Mouse (Mus musculus) kidney, embryonic 14.5 days (tissue): ENCODE measurements around the gene Camta1. TPM values are rescaled to one million over a fixed set of nuclear protein-coding genes. Genes with fewer than 3 reads are reported as not detected.
"Not testable (repeated sequence)": the region's sequence is repeated elsewhere in the genome, so short reads cannot be mapped to it uniquely, and the experiment has no call there.

ENCODE experiments used
- ATAC-seq: fragments of 200-750 bp; cut with Nextera tagmentation; 2 replicates; pipeline ENCODE4 v1.8.0; 2017; ENCODE audit warnings: moderate number of reproducible peaks, mild to moderate bottlenecking, moderate TSS enrichment, moderate library complexity; ENCODE audit not compliant: low FRiP score, low TSS enrichment
- H3K27ac ChIP-seq: fragments of 300-500 bp; sonication (generic); 2 replicates; pipeline ENCODE4 v1.5.1; 2014; ENCODE audit warnings: low read depth, mild to moderate bottlenecking, low read length, moderate library complexity, mixed read lengths
- H3K27me3 ChIP-seq: fragments of 300-500 bp; sonication (generic); 2 replicates; pipeline ENCODE4 v1.6.1; 2014; ENCODE audit warnings: mild to moderate bottlenecking, low read length; ENCODE audit not compliant: control insufficient read depth, insufficient read depth
- H3K36me3 ChIP-seq: fragments of 300-500 bp; sonication (generic); 2 replicates; pipeline ENCODE4 v1.6.1; 2014; ENCODE audit warnings: low read length, mixed read lengths; ENCODE audit not compliant: control insufficient read depth, insufficient read depth
- H3K4me1 ChIP-seq: fragments of 300-500 bp; sonication (generic); 2 replicates; pipeline ENCODE4 v1.6.1; 2014; ENCODE audit warnings: low read length, mixed read lengths; ENCODE audit not compliant: control insufficient read depth, insufficient read depth
- H3K4me2 ChIP-seq: fragments of 300-500 bp; sonication (generic); replicated peaks from 2 replicates; pipeline ENCODE4 v1.6.1; 2014; ENCODE audit warnings: low read depth, mild to moderate bottlenecking, low read length
- H3K4me3 ChIP-seq: fragments of 300-500 bp; sonication (generic); 2 replicates; pipeline ENCODE4 v1.5.1; 2014; ENCODE audit warnings: mild to moderate bottlenecking, low read length
- H3K9ac ChIP-seq: fragments of 300-500 bp; sonication (generic); 2 replicates; pipeline ENCODE4 v1.6.1; 2014; ENCODE audit warnings: low read depth, mild to moderate bottlenecking, low read length, moderate library complexity
- H3K9me3 ChIP-seq: fragments of 300-500 bp; sonication (generic); 2 replicates; pipeline ENCODE4 v1.6.1; 2016; ENCODE audit warnings: low read length; ENCODE audit not compliant: control insufficient read depth
- WGBS: fragments of 180-500 bp; shearing (Covaris S2); extraction: QIAGEN DNeasy Blood & Tissue Kit; methylation state at CpG from one replicate; pipeline ENCODE4 v1.1.7; 2014; 5-methylcytosine and 5-hydroxymethylcytosine counted together
- polyA plus RNA-seq: library from polyadenylated mRNA; unstranded; fragments of >200 nt; fragmentation: Nextera tagmentation; extraction: Ambion mirVana; gene quantifications from 2 replicates; pipeline ENCODE4 v1.2.1, GENCODE M21; 2014

The Camta1 gene
- polyA plus RNA-seq, 1 experiment from 2014 or later: 107 TPM

GRCm38 (mm10) chr4:151037800-151038199, 823.9 kb downstream of the Camta1 start:
- ATAC-seq: no peak
- H3K36me3 ChIP-seq: no peaks in the 10 kb centered on the region
- no peaks in the 10 kb centered on the region for H3K27me3 ChIP-seq
- no peaks in the 10 kb centered on the region for H3K9me3 ChIP-seq
- 92% methylated on average over 11 of the region's 11 CpGs for WGBS
- no peak overlapping the region for H3K27ac ChIP-seq
- no peaks in the 10 kb centered on the region for H3K4me1 ChIP-seq
- no peak overlapping the region for H3K4me3 ChIP-seq
- no peak overlapping the region for H3K9ac ChIP-seq
- H3K4me2 ChIP-seq: no peak overlapping the region

- H3K4me3 ChIP-seq: no peak overlapping the region
- no peaks in the 10 kb centered on the region for H3K36me3 ChIP-seq
- 90% methylated on average over 7 of the region's 7 CpGs for WGBS
- no peak for ATAC-seq
- H3K4me2 ChIP-seq: no peak overlapping the region
- H3K4me1 ChIP-seq: no peaks in the 10 kb centered on the region
- no peak overlapping the region for H3K9ac ChIP-seq
- no peaks in the 10 kb centered on the region for H3K27me3 ChIP-seq
- H3K9me3 ChIP-seq: no peaks in the 10 kb centered on the region
- H3K27ac ChIP-seq: no peak overlapping the region
Observed at GRCm38 (mm10) chr4:151036521-151036920, 825.2 kb downstream of the Camta1 start.

GRCm38 (mm10) chr4:151027001-151027400, 834.7 kb downstream of the Camta1 start:
- 49% methylated on average over 6 of the region's 6 CpGs for WGBS
- Histone ChIP-seq H3K27ac (no peak overlapping the region), H3K4me3 (no peak overlapping the region), H3K9me3 (no peaks in the 10 kb centered on the region), H3K36me3 (no peaks in the 10 kb centered on the region), H3K27me3 (no peaks in the 10 kb centered on the region), H3K4me2 (no peak overlapping the region), H3K4me1 (no peaks in the 10 kb centered on the region), H3K9ac (no peak overlapping the region)
- 0 out of 2 replicates have a peak, but pooled peaks have one; percentile 43 for ATAC-seq

GRCm38 (mm10) chr4:151024152-151024551, 837.5 kb downstream of the Camta1 start:
- Histone ChIP-seq H3K4me2 (no peak overlapping the region), H3K9me3 (no peaks in the 10 kb centered on the region), H3K27ac (no peak overlapping the region), H3K9ac (no peak overlapping the region), H3K4me3 (no peak overlapping the region), H3K4me1 (no peaks in the 10 kb centered on the region), H3K27me3 (no peaks in the 10 kb centered on the region), H3K36me3 (no peaks in the 10 kb centered on the region)
- 87% methylated on average over 9 of the region's 9 CpGs for WGBS
- no peak for ATAC-seq

- not testable (repeated sequence) for H3K4me2 ChIP-seq, H3K9me3 ChIP-seq, H3K4me3 ChIP-seq, H3K9ac ChIP-seq, H3K27me3 ChIP-seq, H3K27ac ChIP-seq, ATAC-seq, H3K36me3 ChIP-seq, H3K4me1 ChIP-seq
- WGBS: 93% methylated on average over 1 of the region's 1 CpGs
Observed at GRCm38 (mm10) chr4:151017356-151017755, 844.3 kb downstream of the Camta1 start.

GRCm38 (mm10) chr4:151015946-151016345, 845.7 kb downstream of the Camta1 start:
- no peak for ATAC-seq
- H3K9me3 ChIP-seq: no peaks in the 10 kb centered on the region
- H3K27me3 ChIP-seq: no peaks in the 10 kb centered on the region
- no peak overlapping the region for H3K4me3 ChIP-seq
- peaks cover 3% of the 10 kb centered on the region for H3K36me3 ChIP-seq
- H3K9ac ChIP-seq: no peak overlapping the region
- 70% methylated on average over 10 of the region's 10 CpGs for WGBS
- no peak overlapping the region for H3K27ac ChIP-seq
- H3K4me2 ChIP-seq: no peak overlapping the region
- H3K4me1 ChIP-seq: no peaks in the 10 kb centered on the region

- H3K4me2 ChIP-seq: no peak overlapping the region
- no peak for ATAC-seq
- 86% methylated on average over 7 of the region's 7 CpGs for WGBS
Observed at GRCm38 (mm10) chr4:151010316-151010715, 851.4 kb downstream of the Camta1 start.

GRCm38 (mm10) chr4:151006945-151007344, 854.7 kb downstream of the Camta1 start:
- ATAC-seq: no peak
- Histone ChIP-seq H3K4me3 (no peak overlapping the region), H3K36me3 (no peaks in the 10 kb centered on the region; the same call in 1 of the 2 replicates), H3K4me1 (no peaks in the 10 kb centered on the region), H3K27me3 (no peaks in the 10 kb centered on the region), H3K4me2 (no peak overlapping the region), H3K9me3 (no peaks in the 10 kb centered on the region), H3K27ac (no peak overlapping the region), H3K9ac (no peak overlapping the region)
- WGBS: 50% methylated on average over 6 of the region's 6 CpGs

More at GRCm38 (mm10) chr4:151010316-151010715, 851.4 kb downstream of the Camta1 start:
- no peaks in the 10 kb centered on the region for H3K4me1 ChIP-seq
- H3K9me3 ChIP-seq: no peaks in the 10 kb centered on the region
- no peak overlapping the region for H3K9ac ChIP-seq
- no peak overlapping the region for H3K27ac ChIP-seq
- no peak overlapping the region for H3K4me3 ChIP-seq
- H3K36me3 ChIP-seq: no peaks in the 10 kb centered on the region; the same call in 1 of the 2 replicates
- no peaks in the 10 kb centered on the region for H3K27me3 ChIP-seq

- Histone ChIP-seq H3K9ac (no peak overlapping the region), H3K36me3 (no peaks in the 10 kb centered on the region; the same call in 1 of the 2 replicates), H3K9me3 (no peaks in the 10 kb centered on the region), H3K4me2 (no peak overlapping the region), H3K27me3 (no peaks in the 10 kb centered on the region), H3K27ac (no peak overlapping the region), H3K4me1 (no peaks in the 10 kb centered on the region), H3K4me3 (no peak overlapping the region)
- ATAC-seq: no peak
- WGBS: 93% methylated on average over 13 of the region's 13 CpGs
Observed at GRCm38 (mm10) chr4:151005656-151006318, 855.9 kb downstream of the Camta1 start.
